Mouse (Mus musculus) fat pad, adult 2 months (tissue): Measurements from ENCODE around the gene Edem1.

Source experiments
- DNase-seq: peaks from one replicate; pipeline ENCODE4 v3.0.0-alpha.2; 2011; ENCODE audit warnings: low read depth, low spot score; ENCODE audit errors: extremely low read depth

The Edem1 gene

DNA sequence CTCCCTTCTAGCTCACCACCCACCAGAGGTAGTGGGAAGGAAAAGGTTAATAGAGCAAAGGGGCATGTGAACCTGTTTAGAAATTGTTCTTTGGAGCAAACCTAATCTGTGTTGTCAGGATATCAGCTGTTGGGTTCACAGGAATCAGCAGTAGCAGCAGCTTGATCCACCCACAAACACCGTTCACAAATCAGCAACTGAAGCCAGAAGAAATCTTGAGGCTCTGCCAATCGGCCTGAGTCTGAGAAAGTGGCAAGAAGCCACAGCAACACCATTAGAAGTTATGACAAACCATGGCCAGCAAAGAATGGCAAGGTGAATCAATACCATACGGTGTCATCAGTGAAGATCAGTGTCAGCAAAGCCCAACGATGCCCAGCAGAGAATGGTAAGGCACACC is 42.8 kb downstream of the Edem1 start:
- no peak for DNase-seq

DNA sequence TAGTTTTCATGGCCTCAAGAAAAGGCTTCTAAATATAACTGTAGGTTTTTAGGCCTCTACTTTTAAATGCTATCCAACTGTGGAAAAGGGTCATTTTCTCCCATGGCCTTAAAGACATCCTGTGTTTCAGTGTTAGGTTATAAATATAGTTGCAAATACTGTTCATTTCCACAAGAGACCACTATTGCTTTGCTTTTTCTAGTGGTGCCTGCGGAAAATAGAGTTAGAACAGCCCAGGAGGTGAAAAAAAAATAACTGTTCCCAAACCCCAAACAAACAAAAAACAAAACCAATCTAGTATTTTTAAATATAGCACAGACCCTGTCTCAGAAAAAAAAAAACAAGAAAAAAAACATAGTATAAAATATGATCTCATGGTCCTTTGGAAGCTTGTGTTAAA is 46.9 kb downstream of the Edem1 start:
- DNase-seq, result no peak

DNA sequence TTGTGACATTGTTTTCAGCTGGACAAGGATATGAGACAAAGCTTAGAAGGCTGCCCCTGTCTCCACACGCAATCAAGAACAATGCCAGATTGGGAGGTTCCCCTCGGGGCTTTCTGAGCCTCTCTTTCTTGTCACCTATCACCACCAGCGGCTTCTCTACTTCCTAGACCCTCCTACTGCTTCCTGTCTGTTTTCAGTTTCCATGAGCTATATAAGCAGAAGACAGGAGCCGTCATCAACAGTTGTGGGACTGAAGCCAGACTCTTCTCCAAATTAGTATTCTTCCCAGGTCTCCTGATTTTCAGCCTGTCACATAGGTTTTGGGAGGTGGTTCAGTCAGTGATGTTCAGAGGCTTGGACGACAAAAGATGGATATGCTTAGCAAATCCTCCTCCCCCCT is 47.6 kb downstream of the Edem1 start:
- no peak for DNase-seq

DNA sequence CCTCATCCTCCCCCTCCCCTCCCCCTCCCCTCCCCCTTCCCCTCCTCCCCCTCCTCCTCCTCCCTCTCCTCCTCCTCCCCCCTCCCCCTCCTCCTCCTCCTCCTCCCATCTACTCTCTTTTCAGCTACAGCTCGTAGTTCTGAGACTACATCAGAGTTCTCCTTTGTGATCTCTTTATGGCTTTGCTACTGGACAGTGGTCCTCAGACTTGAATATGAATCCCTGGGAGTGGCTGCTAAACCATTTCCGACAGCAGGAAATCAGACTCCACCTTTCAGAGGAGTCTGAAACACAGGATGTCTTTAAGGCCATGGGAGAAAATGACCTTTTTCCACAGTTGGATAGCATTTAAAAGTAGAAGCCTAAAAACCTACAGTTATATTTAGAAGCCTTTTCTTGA is 48.0 kb downstream of the Edem1 start:
- no peak for DNase-seq

DNA sequence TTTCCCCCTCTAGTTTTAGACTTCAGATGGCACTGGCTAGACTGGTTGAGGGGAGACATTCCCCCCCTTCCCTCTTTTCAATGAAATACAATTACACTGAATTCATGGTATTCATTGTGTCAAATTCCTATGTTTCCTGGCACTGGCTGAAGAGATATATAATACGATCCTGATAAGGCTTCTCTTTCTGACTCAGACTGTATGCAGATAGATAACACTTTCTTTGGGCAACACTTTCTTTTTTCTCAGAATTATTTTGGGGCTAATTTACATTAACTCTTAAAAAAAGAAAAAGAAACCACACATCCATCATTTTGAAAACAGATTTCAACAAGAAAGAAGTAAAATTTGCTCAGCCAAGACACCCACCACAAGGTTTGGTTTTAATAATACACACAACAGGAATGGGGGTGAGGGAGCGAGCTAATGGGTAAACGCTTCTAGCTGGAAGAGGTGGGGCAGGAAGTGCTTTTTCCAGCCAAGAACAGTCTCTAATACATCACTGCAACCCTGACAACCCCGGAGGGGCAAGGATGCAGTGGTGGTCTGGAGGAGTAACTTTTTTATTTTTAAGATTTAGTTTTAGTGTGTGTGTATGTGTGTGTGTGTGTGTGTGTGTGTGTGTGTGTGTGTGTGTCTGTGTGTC is 52.0 kb downstream of the Edem1 start:
- DNase-seq, result no peak

DNA sequence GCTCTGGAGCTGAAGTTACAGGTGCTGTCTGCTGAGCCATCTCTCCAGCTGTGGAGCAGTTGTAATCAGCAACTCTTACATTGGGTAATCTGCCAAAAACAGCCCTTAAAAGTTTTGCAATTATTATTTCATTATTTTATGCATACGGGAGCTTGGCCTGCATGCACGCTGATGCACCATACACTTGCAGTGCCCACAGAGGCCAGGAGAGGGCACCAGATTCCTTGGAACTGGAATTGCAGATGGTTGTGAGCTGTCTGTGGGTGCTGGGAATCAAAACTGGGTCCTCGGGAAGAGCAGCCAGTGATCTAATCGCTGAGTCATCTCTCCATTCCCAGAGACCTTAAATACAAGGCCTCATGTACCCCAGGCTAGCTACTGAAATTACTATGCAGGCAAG is 52.6 kb downstream of the Edem1 start:
- no peak for DNase-seq

DNA sequence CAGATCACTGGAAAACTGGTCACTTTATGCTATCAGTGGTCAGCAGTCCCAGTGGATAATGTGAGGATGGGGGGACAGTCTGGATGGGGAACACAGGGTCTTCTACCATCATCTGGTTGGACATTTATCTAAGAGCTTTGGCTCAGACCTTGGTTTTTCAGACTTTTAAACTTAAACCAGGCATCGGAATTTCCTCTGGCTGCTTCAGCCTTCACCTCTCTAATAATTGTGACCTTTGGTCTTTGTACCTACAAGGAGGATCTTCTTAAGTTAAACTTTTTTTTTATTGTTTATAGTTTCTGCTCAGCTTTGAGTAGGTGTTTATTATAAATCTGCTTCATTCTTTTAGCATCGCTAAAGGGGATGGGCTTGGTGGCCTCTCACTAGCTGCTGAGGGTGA is 55.4 kb downstream of the Edem1 start:
- no peak for DNase-seq

DNA sequence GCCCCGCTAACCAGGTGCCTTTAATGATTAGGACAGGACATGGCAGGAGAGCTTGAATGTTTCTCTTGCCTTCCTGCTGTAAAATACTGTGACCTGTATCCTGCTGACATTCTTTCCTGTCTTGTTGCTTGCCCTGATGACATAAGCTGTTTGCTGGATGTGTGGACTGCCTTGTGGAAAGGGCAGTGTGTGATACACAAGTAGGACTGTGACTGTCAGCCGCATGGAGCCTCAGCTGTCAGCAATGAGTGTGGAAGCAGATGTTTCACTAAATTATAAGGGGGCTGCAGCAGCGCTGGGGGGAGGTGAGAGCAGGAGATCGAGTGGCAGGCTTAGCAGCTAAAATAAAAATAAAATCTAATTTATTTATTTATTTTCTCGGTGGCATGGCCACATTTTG is 56.2 kb downstream of the Edem1 start:
- DNase-seq, result no peak

DNA sequence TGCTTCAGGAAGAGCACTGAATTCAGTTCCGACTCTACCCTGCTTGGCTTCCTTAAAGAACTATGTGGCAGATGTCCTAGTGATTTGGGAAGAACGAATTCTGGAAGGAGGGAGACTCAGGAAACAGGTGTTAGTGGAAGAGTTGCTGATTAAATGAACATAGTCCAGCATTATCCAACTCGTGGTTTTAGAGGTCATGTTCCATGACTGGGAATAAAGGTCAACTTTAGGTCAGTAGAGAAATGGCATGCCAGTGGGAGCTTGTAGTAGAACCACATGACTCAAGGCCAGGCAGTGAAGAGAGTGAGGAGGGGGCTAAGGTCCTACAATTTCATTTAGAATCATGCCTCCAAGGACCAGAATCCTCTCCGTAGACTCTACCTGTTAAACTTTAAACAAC is 57.9 kb downstream of the Edem1 start:
- no peak for DNase-seq

DNA sequence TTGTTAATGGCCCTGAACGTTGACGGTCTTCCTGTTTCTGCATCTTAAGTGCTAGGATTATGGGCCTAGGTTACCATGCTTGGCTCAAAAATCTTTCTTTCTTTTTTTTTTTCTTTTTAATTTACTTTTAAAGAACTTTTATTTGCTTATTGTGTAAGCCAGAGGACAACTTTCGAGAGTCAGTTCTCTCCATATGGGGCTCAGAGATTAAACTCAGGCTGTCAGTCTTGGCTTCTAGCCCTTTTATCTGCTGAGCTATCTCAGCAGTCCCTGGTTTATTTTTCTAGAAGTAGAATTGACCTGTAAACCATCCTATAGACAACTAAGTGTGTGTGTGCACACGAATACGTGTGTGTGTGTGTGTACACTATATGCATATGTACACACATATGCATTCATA is 64.1 kb downstream of the Edem1 start:
- DNase-seq, result no peak

DNA sequence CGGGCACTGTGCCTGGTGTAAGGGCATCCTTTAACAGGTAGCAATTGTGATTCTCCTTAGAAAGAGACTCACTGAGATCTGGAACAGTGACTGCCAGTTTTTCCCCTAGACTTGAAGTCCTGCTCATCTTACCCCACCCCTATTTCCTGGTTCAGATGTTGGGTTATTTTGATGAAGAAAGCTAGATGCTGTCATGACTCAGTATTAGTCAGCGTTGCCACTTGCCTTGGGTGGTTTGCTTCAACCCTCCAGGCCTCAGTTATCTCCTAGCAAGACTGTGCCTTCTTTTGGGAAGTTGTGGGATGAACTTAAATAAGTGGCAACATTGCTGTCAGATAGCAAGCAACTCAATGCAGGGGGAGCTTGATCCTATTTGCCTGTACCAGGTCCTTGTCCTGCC is 66.7 kb downstream of the Edem1 start:
- DNase-seq, result no peak

DNA sequence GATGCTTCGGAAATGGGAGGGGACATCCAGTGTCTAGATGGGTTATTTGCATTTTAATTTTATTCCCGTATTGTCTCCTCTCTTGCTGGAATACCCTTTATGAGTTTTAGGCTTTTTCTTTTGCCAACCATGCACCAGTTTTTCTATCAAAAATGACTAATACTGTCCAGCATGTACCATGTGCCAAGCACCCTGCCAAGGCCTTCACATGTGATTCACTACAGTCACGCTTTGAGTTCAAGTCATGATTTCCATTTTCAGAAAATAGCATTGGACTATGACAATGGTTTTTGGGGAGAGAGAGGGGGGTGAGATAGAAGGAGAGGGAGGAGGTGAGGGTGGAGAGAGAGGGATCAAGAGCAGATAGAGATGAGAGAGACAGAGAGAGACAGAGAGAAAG is 67.5 kb downstream of the Edem1 start:
- DNase-seq, result no peak

DNA sequence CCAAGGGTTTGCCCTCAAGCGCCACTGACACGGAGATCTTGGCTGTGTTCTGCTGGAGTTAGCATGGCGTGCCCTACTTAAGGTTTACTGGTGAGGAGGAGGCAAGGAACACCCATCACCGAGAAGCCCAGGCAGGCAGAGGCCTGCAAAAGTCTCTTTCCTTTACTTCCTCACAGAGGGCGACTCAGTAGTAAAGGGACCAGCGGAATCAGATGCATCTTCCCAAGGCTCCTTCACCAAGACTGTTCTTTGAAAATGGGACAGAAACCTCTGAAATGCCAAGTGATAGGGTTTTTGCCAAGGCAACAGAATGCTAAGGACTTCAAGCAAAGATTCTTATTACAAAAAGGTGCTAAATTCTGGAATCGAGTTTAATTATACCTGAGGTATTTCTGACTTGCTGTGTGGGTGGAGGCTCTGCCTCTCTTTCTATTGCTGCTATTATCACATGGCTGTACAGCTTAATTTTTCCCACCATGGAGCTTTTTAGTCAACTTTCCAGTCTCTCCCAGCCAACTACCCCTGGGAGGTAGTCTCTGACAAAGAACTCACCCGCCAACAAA is 68.2 kb downstream of the Edem1 start:
- DNase-seq, result no peak

DNA sequence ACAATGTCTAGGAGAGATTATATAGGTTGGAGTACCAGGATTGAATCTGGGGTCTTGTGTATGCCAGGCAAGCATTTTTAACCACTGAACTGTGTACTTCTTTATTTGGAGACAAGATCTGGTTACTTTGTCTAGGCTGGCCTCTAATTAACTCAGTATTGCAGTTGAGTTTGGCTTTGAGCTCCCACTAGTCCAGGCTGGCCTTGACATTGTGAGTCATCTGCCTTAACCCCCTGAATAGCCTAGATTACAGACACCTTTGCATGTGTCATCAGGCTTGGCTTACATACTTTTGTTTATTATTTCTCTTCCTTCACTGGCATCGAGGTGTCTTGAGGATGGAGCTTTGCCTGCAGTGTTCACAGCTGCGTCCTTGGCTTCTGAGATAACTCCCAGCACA is 70.8 kb downstream of the Edem1 start:
- DNase-seq, result peak; percentile 64

DNA sequence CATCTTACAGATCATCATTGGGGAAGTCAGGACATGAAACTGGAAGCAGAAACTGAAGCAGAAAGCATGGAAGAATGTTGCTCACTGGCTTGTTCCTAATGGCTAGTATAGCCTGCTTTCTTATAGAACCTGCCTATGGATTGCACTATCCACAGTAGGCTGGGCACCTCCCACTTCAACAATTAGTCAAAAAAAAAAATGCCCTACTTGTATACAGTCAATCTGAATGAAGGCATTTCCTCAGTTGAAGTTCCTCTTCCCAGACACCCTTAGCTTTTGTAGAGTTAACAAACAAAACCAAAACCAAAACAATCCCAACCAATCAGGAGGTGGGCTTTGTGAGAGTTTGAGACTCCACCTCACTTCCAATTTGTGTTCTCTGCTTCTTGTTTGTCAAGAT is 73.7 kb downstream of the Edem1 start:
- no peak for DNase-seq

DNA sequence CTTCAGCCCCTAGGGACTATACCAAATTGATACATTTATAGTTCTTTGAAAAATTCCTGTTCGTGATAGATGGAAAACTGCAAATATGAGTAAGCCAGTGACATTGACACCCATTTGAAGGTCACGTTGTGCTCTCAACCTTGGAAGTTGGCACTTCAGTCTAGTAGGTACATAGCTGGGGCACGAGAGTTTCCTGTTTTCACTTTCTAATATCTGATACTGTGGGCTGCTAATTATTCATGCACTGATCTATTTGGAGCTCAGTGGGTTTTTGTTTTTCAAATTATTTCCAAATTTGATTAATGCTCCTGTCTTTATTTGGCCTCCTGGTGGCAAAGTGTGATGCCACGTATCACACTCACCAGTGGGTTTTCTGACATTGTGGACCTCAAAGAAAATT is 74.8 kb downstream of the Edem1 start:
- DNase-seq, result no peak

DNA sequence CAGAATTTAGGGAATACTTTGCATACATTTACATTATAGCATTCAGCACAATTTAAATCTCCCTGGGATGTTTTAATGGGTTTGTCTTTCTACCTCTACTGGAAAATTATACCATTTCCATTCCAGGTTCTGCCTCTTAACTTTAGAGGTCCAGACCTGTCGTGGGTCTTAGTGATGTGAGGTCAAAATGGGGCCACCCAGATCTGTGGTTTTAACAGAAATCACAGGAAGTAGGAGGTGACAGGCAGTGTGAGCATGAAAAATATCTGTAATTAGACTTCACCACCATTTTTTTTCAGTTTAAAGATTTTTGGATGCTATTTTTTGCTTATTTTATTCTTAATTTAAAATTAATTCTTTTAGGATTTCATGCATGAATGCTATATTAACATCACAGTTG is 78.1 kb downstream of the Edem1 start:
- no peak for DNase-seq
